Mouse (Mus musculus) cerebellum, adult 2 months (tissue): ENCODE results near the gene Ankdd1a. TPM values are rescaled to one million over a fixed set of nuclear protein-coding genes. Genes with fewer than 3 reads are reported as not detected.

ENCODE experiments used
- DNase-seq, 2 experiments: peaks; one replicate each; pipeline ENCODE4 v3.0.0; 2021
- H3K27ac ChIP-seq: fragments of 200-500 bp; 2 replicates; pipeline ENCODE4 v1.5.1; 2012; ENCODE audit warnings: low read length, control low read depth, inconsistent platforms; ENCODE audit not compliant: insufficient read depth
- H3K27me3 ChIP-seq: fragments of 200-500 bp; 2 replicates; pipeline ENCODE4 v1.6.1; 2012; ENCODE audit warnings: inconsistent platforms, mild to moderate bottlenecking, low read length, moderate library complexity; ENCODE audit not compliant: control insufficient read depth, insufficient read depth
- H3K4me1 ChIP-seq: fragments of 200-500 bp; 2 replicates; pipeline ENCODE4 v1.6.1; 2011; ENCODE audit warnings: low read length; ENCODE audit not compliant: control insufficient read depth, insufficient read depth
- H3K4me3 ChIP-seq: fragments of 200-500 bp; replicated peaks from 2 replicates; pipeline ENCODE3; 2011; ENCODE audit warnings: mild to moderate bottlenecking, low read depth, low read length, control low read depth; ENCODE audit not compliant: insufficient read depth
- CTCF ChIP-seq: fragments of 200-500 bp; IDR thresholded peaks from 2 replicates; pipeline ENCODE4 v1.5.1; 2011; ENCODE audit warnings: low read depth, mild to moderate bottlenecking, control low read depth, low read length, moderate library complexity, borderline replicate concordance; ENCODE audit not compliant: insufficient read depth
- POLR2A ChIP-seq: fragments of 200-500 bp; IDR thresholded peaks from 2 replicates; pipeline ENCODE4 v1.6.1; 2011; ENCODE audit warnings: low read length, control low read depth, borderline replicate concordance; ENCODE audit not compliant: insufficient read depth
- WGBS: fragments of 180-500 bp; shearing (Covaris S2); methylation state at CpG from one replicate; pipeline ENCODE4 v1.1.7; 2018; 5-methylcytosine and 5-hydroxymethylcytosine counted together
- polyA plus RNA-seq: library from polyadenylated mRNA; depleted of rRNA; stranded (reverse); fragments of >200 nt; gene quantifications from 2 replicates; pipeline ENCODE4 v1.2.3, GENCODE M21; 2012

The Ankdd1a gene
- polyA plus RNA-seq, 1 experiment = 1.1 TPM

DNA sequence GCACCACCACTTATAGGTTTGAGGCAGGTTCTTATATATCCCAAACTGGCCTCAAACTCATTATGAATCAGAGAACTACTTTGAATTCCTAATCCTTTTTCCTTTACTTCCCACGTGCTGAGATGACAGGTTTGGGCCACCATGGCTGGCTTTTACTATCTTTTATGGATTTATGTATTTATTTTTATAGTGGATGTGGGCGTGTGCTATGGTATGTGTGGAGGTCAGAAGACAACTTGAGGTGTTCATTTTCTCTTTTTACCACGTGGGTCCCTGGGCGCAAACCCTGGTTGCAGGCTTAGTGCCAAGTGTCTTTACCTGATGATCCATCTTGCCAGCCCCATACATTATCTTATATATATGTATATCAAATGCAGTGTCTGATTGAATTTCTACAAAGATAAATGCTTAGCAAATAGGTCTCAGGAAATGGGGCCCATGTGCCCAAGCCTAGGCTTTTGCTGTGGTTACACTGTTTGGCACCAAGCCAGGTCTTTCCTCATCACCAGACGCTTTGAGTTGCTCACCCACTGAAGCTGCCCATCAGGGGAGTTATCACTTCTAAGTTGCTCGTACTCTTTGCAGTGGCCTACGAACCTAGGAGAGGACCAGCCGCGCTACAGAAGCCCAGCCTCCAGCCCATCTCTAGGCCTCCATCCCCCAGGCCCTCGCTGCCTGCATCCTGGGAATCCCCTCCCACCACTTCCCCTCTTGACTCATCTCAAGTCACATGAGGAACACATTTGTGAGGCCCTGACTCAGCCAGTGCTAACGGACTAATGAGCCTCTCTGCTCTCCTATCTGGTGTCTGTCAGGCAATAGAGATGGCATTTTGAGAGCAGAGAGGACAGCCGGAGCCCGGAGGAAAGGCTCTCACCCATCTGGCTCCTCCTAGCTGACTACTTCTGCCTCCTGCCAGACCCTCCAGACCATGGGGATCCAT, 21.4 kb upstream of the Ankdd1a start:
- no peak overlapping the region for H3K4me3 ChIP-seq
- H3K27ac ChIP-seq = no peak overlapping the region
- no peaks in the 10 kb centered on the region for H3K27me3 ChIP-seq
- no peak for DNase-seq
- no peak for TF ChIP-seq POLR2A
- no peak for TF ChIP-seq CTCF
- WGBS = 55% methylated on average over 13 of the region's 13 CpGs
- H3K4me1 ChIP-seq = peaks cover 5% of the 10 kb centered on the region; the same call in 1 of the 2 replicates

DNA sequence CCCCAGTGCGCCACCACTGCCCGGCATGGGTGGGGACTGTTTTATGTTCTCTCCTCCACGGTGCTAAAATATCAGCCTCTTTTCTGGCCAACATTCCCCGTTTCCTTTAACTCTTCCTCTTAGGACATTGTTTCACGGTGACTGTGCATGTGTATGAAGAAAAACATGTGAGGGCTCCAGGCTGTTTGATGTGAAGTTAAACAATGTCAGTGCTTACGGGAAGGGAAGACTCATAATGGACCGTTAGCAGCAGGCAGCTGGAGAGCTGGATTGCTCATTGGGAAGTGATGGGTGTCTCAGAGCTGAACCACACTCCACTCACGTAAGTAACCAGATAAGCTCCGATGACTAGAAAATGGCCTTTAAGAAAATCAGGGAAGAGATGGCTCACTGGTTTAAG, 19.7 kb upstream of the Ankdd1a start:
- TF ChIP-seq POLR2A (no peak), CTCF (no peak)
- H3K4me3 ChIP-seq = no peak overlapping the region
- WGBS = 90% methylated on average over 9 of the region's 9 CpGs
- no peaks in the 10 kb centered on the region for H3K27me3 ChIP-seq
- DNase-seq = no peak
- H3K27ac ChIP-seq = no peak overlapping the region
- peaks cover 3% of the 10 kb centered on the region; the same call in 1 of the 2 replicates for H3K4me1 ChIP-seq

DNA sequence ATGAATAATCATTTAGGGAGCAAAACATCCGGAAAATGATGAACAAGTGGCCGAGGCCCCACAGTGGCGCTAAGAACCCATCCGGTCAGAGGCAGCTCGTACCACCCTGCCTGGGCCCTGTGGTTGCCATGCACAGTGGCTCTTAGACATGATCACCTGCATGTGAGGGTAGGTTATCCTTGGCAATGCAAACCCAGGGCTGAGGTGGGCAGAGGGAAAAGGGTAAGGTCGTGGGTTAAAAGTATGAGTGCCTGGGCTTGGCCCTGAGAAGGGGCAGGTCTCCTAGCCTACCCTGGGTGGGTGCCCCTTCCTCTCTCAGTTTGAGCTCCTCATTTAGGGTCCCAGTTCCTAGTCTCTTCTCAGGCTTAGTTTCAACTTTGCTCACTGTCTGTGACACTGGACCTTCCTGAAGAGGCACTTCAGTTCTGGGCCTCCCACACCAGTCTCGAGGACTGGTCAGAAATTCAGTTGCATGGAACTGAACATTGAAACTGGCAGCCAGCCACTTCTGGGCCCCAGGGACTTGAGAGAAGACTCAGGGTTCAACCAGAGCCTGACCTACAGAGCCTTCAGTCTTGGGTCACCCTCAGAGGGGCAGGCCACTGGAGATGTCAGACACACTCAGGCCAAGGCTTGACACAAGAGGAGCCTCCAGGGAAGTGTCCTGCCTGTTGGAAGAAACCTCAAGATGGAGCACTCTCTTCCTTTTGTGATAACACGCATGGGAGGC, 18.1 kb upstream of the Ankdd1a start:
- Histone ChIP-seq H3K4me1 (peaks cover 3% of the 10 kb centered on the region; the same call in 1 of the 2 replicates), H3K27me3 (no peaks in the 10 kb centered on the region), H3K27ac (no peak overlapping the region), H3K4me3 (no peak overlapping the region)
- TF ChIP-seq CTCF = no peak
- TF ChIP-seq POLR2A = no peak
- DNase-seq = no peak
- WGBS = 83% methylated on average over 8 of the region's 8 CpGs

DNA sequence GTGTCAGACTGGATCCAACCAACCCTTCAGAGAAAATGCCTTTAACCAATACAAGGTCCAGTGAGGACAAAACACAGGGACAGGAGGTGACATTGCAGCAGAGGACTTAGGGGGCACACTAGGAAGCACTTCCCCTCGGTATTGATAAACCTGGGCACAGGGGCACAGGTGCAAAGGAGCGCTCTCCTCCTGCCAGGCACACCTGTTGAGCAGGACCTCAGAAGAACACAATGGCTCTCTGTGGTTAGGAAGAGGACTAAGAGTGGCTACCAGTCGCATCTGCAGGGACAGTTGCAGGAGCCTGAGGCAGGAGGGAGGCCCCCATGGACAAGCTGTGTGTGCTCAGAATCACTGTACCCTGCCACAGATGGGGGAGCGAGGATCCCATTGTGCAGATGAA, 16.5 kb upstream of the Ankdd1a start:
- H3K4me1 ChIP-seq = no peaks in the 10 kb centered on the region; the same call in 1 of the 2 replicates
- no peak overlapping the region for H3K27ac ChIP-seq
- no peak for DNase-seq
- WGBS = 79% methylated on average over 4 of the region's 4 CpGs
- no peaks in the 10 kb centered on the region for H3K27me3 ChIP-seq
- H3K4me3 ChIP-seq = no peak overlapping the region
- TF ChIP-seq CTCF = no peak
- no peak for TF ChIP-seq POLR2A

DNA sequence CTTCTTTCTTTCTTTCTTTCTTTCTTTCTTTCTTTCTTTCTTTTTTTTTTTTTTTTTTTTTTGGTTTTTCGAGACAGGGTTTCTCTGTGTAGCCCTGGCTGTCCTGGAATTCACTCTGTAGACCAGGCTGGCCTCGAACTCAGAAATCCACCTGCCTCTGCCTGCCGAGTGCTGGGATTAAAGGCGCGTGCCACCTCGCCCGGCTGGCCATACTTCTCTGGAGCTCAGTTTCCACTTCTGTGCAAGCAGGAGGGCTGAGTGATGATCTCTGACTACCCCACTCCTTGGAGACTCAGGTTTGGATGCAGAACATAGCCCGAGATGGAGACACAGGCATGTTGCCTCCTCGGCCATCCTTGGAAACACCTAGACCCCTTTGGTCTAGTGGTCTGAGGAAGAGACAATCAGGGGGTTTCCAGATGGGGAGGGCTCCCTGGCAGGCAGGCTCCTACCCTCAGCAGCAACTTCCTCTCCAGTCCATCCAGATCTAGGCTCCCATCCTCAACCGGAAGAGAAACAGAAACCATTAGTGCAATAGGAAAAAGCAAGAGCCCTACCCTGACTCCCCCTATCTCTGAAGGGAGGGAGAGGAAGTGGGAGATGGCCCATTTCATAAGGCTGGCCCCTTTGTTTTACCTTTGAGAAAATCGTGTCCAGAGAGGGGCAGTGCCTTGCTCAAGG, 15.9 kb upstream of the Ankdd1a start:
- WGBS = 90% methylated on average over 11 of the region's 11 CpGs
- TF ChIP-seq CTCF (no peak), POLR2A (no peak)

DNA sequence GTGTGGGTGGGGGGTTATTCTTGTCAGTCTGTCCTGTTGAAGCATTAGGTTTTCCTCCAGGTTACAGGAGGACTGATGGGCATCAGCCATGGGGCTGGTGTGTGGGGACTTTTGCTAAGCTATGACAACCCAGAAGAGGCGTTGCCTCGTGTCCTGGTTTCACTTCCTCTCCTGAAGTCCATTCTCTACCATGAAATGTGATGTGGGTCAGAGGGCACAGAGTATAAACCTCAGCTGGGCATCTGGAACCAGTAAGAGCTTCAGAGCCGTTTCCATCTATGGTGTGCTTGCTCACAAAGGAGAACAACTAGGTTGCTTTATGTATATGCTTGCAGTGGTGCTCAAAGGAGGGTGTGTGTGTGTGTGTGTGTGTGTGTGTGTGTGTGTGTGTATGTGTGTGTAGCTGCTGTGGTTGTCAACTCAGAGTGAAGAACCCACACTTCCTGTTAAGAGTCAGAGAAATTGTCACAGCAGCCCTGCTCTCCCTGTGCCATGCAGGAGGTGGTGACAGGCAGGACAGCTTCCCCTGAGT, 15.3 kb upstream of the Ankdd1a start:
- TF ChIP-seq CTCF = no peak
- TF ChIP-seq POLR2A = no peak
- no peaks in the 10 kb centered on the region for H3K27me3 ChIP-seq
- DNase-seq = no peak
- H3K27ac ChIP-seq = no peak overlapping the region
- H3K4me1 ChIP-seq = no peaks in the 10 kb centered on the region
- H3K4me3 ChIP-seq = no peak overlapping the region
- 77% methylated on average over 3 of the region's 3 CpGs for WGBS

More for the DNA sequence above, 15.9 kb upstream of the Ankdd1a start:
- no peaks in the 10 kb centered on the region for H3K27me3 ChIP-seq
- H3K4me1 ChIP-seq = no peaks in the 10 kb centered on the region
- no peak overlapping the region for H3K27ac ChIP-seq
- H3K4me3 ChIP-seq = no peak overlapping the region
- DNase-seq = no peak

DNA sequence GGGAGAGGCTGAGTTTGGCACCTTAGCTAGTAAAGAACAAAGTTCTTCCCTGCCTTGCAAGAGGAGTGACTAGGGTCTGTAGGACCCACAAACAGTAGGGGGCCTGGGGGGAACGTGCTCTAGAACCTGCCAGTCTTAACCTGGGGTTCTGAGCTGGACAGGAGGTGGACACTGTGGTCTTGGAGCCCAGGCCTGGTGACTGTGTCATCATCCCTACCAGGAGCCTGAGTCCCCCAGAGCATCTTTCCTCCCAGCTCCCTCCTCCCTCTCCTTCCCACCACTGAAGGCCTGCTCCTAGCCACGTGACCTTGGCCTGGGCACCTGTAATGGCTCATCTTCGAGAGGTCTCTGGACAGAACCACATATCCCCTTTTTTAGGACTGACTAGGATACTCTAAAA, 14.1 kb upstream of the Ankdd1a start:
- no peak for DNase-seq
- no peaks in the 10 kb centered on the region for H3K4me1 ChIP-seq
- WGBS = 82% methylated on average over 3 of the region's 3 CpGs
- no peaks in the 10 kb centered on the region for H3K27me3 ChIP-seq
- H3K27ac ChIP-seq = no peak overlapping the region
- H3K4me3 ChIP-seq = no peak overlapping the region
- TF ChIP-seq POLR2A = no peak
- TF ChIP-seq CTCF = no peak
